Mouse (Mus musculus) testis, adult 2 months (tissue): ENCODE measurements around the gene Mustn1.

Experiments used
- CTCF ChIP-seq: fragments of 200-500 bp; IDR thresholded peaks from 2 replicates; pipeline ENCODE4 v1.5.1; 2012; ENCODE audit warnings: low read depth, mild to moderate bottlenecking, inconsistent platforms, low read length, moderate library complexity; ENCODE audit not compliant: control insufficient read depth, insufficient read depth, insufficient replicate concordance
- POLR2A ChIP-seq: fragments of 200-500 bp; IDR thresholded peaks from 2 replicates; pipeline ENCODE4 v1.6.1; 2012; ENCODE audit warnings: low read depth, mild to moderate bottlenecking, inconsistent platforms, low read length, moderate library complexity; ENCODE audit not compliant: control insufficient read depth

DNA sequence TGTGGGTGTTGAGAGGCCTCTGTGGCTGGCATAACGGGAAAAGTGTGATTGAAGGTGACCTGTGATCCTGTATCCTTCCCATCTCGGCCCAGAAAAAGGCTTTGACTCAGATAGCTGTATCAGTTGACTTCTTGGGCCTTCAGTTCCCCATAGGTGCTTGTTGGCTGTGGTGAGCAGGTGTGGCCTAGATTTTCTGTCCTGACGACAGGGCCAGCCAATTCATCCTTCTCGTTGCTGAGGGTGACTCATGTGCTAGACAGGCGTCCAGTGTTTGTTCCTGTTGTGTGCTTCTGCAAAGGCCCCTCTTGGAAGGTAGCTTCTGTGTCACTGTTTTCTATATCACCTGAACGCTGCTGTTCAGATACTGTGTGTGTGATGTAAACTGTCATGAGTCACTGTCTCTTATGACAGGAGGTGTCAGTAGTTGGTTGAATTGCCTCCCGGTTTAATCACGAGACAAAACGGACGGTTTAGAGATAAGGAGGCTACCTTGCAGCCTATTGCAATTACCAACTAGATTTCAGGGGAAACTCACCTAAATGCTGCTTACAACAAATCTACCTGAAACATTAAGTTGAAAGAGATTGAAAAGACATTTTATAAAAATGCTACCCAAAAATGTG lies 22.0 kb upstream of the Mustn1 start:
- no peak for TF ChIP-seq POLR2A
- no peak for TF ChIP-seq CTCF
